Mouse (Mus musculus): ENCODE data around the gene Trim2.

Trim2 gene

GRCm38 (mm10) chr3:84306777-84307176, at the start of gene Trim2:
TSS of gene Trim2 (minus strand) at chr3:84306877.
- ChIA-PET POLR2A (interaction anchor here in 2 of 4 experiments (0.6 to 2.2 kb wide), 4 partner anchors 116 to 263 kb away, joined by 3 to 8 read pairs (median 6); no protein-coding TSS in a partner anchor), CTCF (no interaction called here)

GRCm38 (mm10) chr3:84355930-84356689, 49.4 kb upstream of the Trim2 start:
- ChIA-PET POLR2A (interaction anchor here in 3 of 4 experiments (0.6 to 1.6 kb wide), 8 partner anchors 10 to 147 kb away, joined by 3 to 11 read pairs (median 3); partner anchors contain the start of gene Fhdc1 (in 1 of the 3)), CTCF (interaction anchor here (0.5 to 4.1 kb wide), 19 partner anchors 10 to 1402 kb away, joined by 3 to 22 read pairs (median 5); partner anchors contain the start of gene Fhdc1 (in 2 of the 4))

GRCm38 (mm10) chr3:84352353-84353034, 45.8 kb upstream of the Trim2 start:
- ChIA-PET CTCF (interaction anchor here (0.5 to 3.2 kb wide), 42 partner anchors 9 to 1622 kb away, joined by 3 to 39 read pairs (median 4); partner anchors contain the start of gene Fhdc1 (in 3 of the 4)), POLR2A (interaction anchor here in 2 of 4 experiments (0.9 to 1.4 kb wide), 5 partner anchors 9 to 189 kb away, joined by 3 to 6 read pairs (median 3); partner anchors contain the start of gene Fhdc1 (in 1 of the 2))

GRCm38 (mm10) chr3:84350311-84350710, 43.6 kb upstream of the Trim2 start:
- ChIA-PET CTCF (interaction anchor here in 1 of 4 experiments (1.5 kb wide), 1 partner anchor 130 kb away, joined by 4 read pairs; the partner anchor contains the start of gene Fhdc1), POLR2A (no interaction called here)

- POLR2A ChIA-PET: interaction anchor here in 1 of 4 experiments (1.2 kb wide), 1 partner anchor 31 kb away, joined by 4 read pairs; no protein-coding TSS in a partner anchor
- CTCF ChIA-PET: interaction anchor here in 2 of 4 experiments (0.7 to 1.5 kb wide), 2 partner anchors 40 to 131 kb away, joined by 4 to 6 read pairs; partner anchors contain the start of gene Fhdc1 (in 1 of the 2)
These were observed 43.1 kb upstream of the Trim2 start for GRCm38 (mm10) chr3:84349771-84350170.

GRCm38 (mm10) chr3:84347426-84347825, 40.7 kb upstream of the Trim2 start:
- CTCF ChIA-PET: interaction anchor here in 2 of 4 experiments (0.9 to 3.1 kb wide), 3 partner anchors 34 to 268 kb away, joined by 3 to 26 read pairs (median 3); no protein-coding TSS in a partner anchor

GRCm38 (mm10) chr3:84346456-84347150, 39.9 kb upstream of the Trim2 start:
- ChIA-PET POLR2A (interaction anchor here in 2 of 4 experiments (0.5 to 1.0 kb wide), 3 partner anchors 32 to 250 kb away, joined by 3 to 5 read pairs (median 4); no protein-coding TSS in a partner anchor), CTCF (interaction anchor here in 3 of 4 experiments (0.6 to 3.1 kb wide), 5 partner anchors 10 to 307 kb away, joined by 3 to 26 read pairs (median 9); no protein-coding TSS in a partner anchor)

More at GRCm38 (mm10) chr3:84347426-84347825, 40.7 kb upstream of the Trim2 start:
- POLR2A ChIA-PET: interaction anchor here in 1 of 4 experiments (0.8 kb wide), 1 partner anchor 169 kb away, joined by 3 read pairs; no protein-coding TSS in a partner anchor

- ChIA-PET POLR2A (interaction anchor here in 2 of 4 experiments (0.5 to 1.5 kb wide), 5 partner anchors 78 to 257 kb away, joined by 3 to 5 read pairs (median 3); no protein-coding TSS in a partner anchor), CTCF (interaction anchor here (0.5 to 3.1 kb wide), 35 partner anchors 9 to 1069 kb away, joined by 3 to 26 read pairs (median 4); partner anchors contain the start of genes Fhdc1 (in 1 of the 4) and Tlr2 (in 1 of the 4))
These were observed 38.9 kb upstream of the Trim2 start for GRCm38 (mm10) chr3:84345646-84345980.

GRCm38 (mm10) chr3:84344725-84345645, 38.3 kb upstream of the Trim2 start:
- ChIA-PET CTCF (interaction anchor here (0.5 to 3.1 kb wide), 39 partner anchors 9 to 1069 kb away, joined by 3 to 26 read pairs (median 4); partner anchors contain the start of genes Fhdc1 (in 1 of the 4) and Tlr2 (in 1 of the 4)), POLR2A (interaction anchor here in 2 of 4 experiments (0.6 to 1.5 kb wide), 5 partner anchors 79 to 258 kb away, joined by 3 to 5 read pairs (median 3); no protein-coding TSS in a partner anchor)

GRCm38 (mm10) chr3:84343101-84343500, 36.4 kb upstream of the Trim2 start:
- ChIA-PET CTCF (interaction anchor here in 1 of 4 experiments (0.7 kb wide), 1 partner anchor 28 kb away, joined by 3 read pairs; no protein-coding TSS in a partner anchor), POLR2A (interaction anchor here in 1 of 4 experiments (1.1 kb wide), 1 partner anchor 9 kb away, joined by 3 read pairs; no protein-coding TSS in a partner anchor)

GRCm38 (mm10) chr3:84341811-84342210, 35.1 kb upstream of the Trim2 start:
- POLR2A ChIA-PET: interaction anchor here in 1 of 4 experiments (1.1 kb wide), 2 partner anchors 12 to 137 kb away, joined by 3 read pairs; no protein-coding TSS in a partner anchor
- CTCF ChIA-PET: interaction anchor here in 2 of 4 experiments (0.5 to 0.8 kb wide), 3 partner anchors 11 to 160 kb away, joined by 3 to 11 read pairs (median 3); no protein-coding TSS in a partner anchor

- POLR2A ChIA-PET: interaction anchor here in 2 of 4 experiments (0.6 to 0.7 kb wide), 2 partner anchors 67 to 143 kb away, joined by 4 to 7 read pairs; no protein-coding TSS in a partner anchor
- CTCF ChIA-PET: interaction anchor here in 1 of 4 experiments (0.6 to 0.9 kb wide), 2 partner anchors 15 to 356 kb away, joined by 4 read pairs; no protein-coding TSS in a partner anchor
These were observed 30.9 kb upstream of the Trim2 start for GRCm38 (mm10) chr3:84337585-84337984.

- POLR2A ChIA-PET: interaction anchor here in 2 of 4 experiments (0.5 to 0.8 kb wide), 3 partner anchors 12 to 304 kb away, joined by 3 read pairs; no protein-coding TSS in a partner anchor
These were observed 29.7 kb upstream of the Trim2 start for GRCm38 (mm10) chr3:84336342-84336741.

GRCm38 (mm10) chr3:84335421-84336073, 28.9 kb upstream of the Trim2 start:
- ChIA-PET CTCF (interaction anchor here (0.6 to 2.8 kb wide), 14 partner anchors 9 to 1003 kb away, joined by 3 to 23 read pairs (median 6); partner anchors contain the start of gene Tigd4 (in 1 of the 4)), POLR2A (interaction anchor here in 3 of 4 experiments (0.5 to 0.9 kb wide), 7 partner anchors 18 to 1239 kb away, joined by 3 to 7 read pairs (median 4); partner anchors contain the start of gene Gatb (in 1 of the 3))

More at GRCm38 (mm10) chr3:84336342-84336741, 29.7 kb upstream of the Trim2 start:
- CTCF ChIA-PET: interaction anchor here in 2 of 4 experiments (0.7 to 2.3 kb wide), 5 partner anchors 9 to 339 kb away, joined by 3 to 9 read pairs (median 4); no protein-coding TSS in a partner anchor

GRCm38 (mm10) chr3:84334771-84335420, 28.2 kb upstream of the Trim2 start:
- ChIA-PET CTCF (interaction anchor here (0.5 to 2.8 kb wide), 19 partner anchors 10 to 1003 kb away, joined by 3 to 23 read pairs (median 5); partner anchors contain the start of gene Tigd4 (in 1 of the 4)), POLR2A (interaction anchor here in 3 of 4 experiments (0.6 to 1.7 kb wide), 7 partner anchors 11 to 1239 kb away, joined by 3 to 11 read pairs (median 5); partner anchors contain the start of gene Gatb (in 1 of the 3))
